Mouse (Mus musculus) heart, postnatal 14 days (tissue): ENCODE data around the gene Hist1h2bm. TPM values are rescaled to one million over a fixed set of nuclear protein-coding genes. Genes with fewer than 3 reads are reported as not detected.

Source experiments
- DNase-seq, 2 experiments: peaks; one replicate each; pipeline ENCODE4 v3.0.0; 2021 to 2022
- intact Hi-C: fragments of 180-260 bp; cut with DNase I; formaldehyde crosslinking; loops from one replicate; pipeline ENCODE4 v1.15.1; 2025
- microRNA-seq, 2 experiments: library from miRNA; unstranded; fragments of <30 nt; microRNA quantifications; one replicate each; pipeline ENCODE4 v1.2.0; 2021 to 2022
- total RNA-seq, 2 experiments: library from RNA; stranded (reverse); gene quantifications; 2 replicates each; pipeline ENCODE4 v1.2.3; 2021

Gene Hist1h2bm
- total RNA-seq, 2 experiments from 2014 or later: 21.5 to 40.5 TPM

DNA sequence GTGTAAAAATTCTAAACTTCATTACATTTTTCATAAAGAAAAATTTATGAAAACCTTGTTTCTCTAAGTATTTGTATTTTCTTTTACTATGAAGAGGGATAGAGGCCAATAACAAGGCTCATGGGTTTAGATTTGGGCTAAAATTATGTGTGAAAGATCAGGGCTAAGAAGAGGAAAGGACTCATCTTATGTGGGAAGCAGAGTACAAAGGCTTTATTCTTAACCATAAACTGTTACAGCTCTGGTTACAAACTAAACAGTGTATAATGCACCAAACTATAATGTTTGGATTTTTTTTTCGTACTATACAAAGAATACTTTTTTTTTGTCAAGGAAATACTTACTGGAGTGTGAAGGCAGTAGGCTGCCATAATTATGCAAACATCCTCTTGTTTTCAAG, 33.9 kb downstream of the Hist1h2bm start:
- intact Hi-C loops: loop anchor here (10.0 kb wide), 1 partner anchor 1829 kb away; the partner anchor contains the start of gene Hist1h4d

More for the DNA sequence above, 33.9 kb downstream of the Hist1h2bm start:
- no peak for DNase-seq

Small RNAs within 50 kb of the gene (microRNA-seq; reads per million reads assigned to microRNA genes)
- gene Gm44357: 0 reads per million in 2 experiments
- gene Gm44367: 0 reads per million in 2 experiments
- gene Gm44454: 0 reads per million in 2 experiments

Other genes starting within 250 kb of the Hist1h2bm start
- gene Zkscan4, start 243.1 kb upstream of the Hist1h2bm start, total RNA-seq: 1 to 10 TPM in 1 of 2 experiments, under 1 TPM in 1; 0.93 to 1.3 TPM
- not detected for gene Gm10065, start 242.6 kb upstream of the Hist1h2bm start, total RNA-seq
- 10 to 100 TPM; 25.3 to 25.6 TPM for gene AK157302, start 226.8 kb upstream of the Hist1h2bm start, total RNA-seq
- gene Gm11273, start 220.6 kb upstream of the Hist1h2bm start, total RNA-seq: 100 to 1,000 TPM; 233 to 256 TPM
- gene Zkscan8, start 190.9 kb upstream of the Hist1h2bm start, total RNA-seq: 10 to 100 TPM; 11.7 to 12.3 TPM
- gene Olfr1366, start 179.2 kb upstream of the Hist1h2bm start, total RNA-seq: not detected
- not detected for gene Olfr1535, start 162.2 kb upstream of the Hist1h2bm start, total RNA-seq
- gene Olfr1364, start 140.3 kb upstream of the Hist1h2bm start, total RNA-seq: not detected
- not detected for gene Olfr1362, start 108.0 kb upstream of the Hist1h2bm start, total RNA-seq
- gene Olfr11, start 79.5 kb upstream of the Hist1h2bm start, total RNA-seq: not detected
- gene Olfr1361, start 58.7 kb upstream of the Hist1h2bm start, total RNA-seq: not detected
- gene Olfr1360, start 44.6 kb upstream of the Hist1h2bm start, total RNA-seq: not detected
- not detected for gene Olfr1359, start 23.9 kb upstream of the Hist1h2bm start, total RNA-seq
- 100 to 1,000 TPM in 1 of 2 experiments, 10 to 100 TPM in 1; 66.3 to 130 TPM for gene Hist1h2bl, start 5.9 kb upstream of the Hist1h2bm start, total RNA-seq
- gene Hist1h2ai, start 5.6 kb upstream of the Hist1h2bm start, total RNA-seq: 100 to 1,000 TPM in 1 of 2 experiments, 10 to 100 TPM in 1; 51.5 to 150 TPM
- 100 to 1,000 TPM in 1 of 2 experiments, 10 to 100 TPM in 1; 82.7 to 215 TPM for gene Hist1h3h, start 4.4 kb upstream of the Hist1h2bm start, total RNA-seq
- gene Hist1h4j, start 13.0 kb downstream of the Hist1h2bm start, total RNA-seq: 10 to 100 TPM; 13.0 to 25.4 TPM
- 100 to 1,000 TPM; 128 to 321 TPM for gene Hist1h4k, start 28.5 kb downstream of the Hist1h2bm start, total RNA-seq
- gene Hist1h2ak, start 31.8 kb downstream of the Hist1h2bm start, total RNA-seq: 10 to 100 TPM; 16.6 to 53.8 TPM
- 10 to 100 TPM; 34.2 to 84.3 TPM for gene Hist1h2bn, start 32.1 kb downstream of the Hist1h2bm start, total RNA-seq
- 10 to 100 TPM; 33.7 to 72.0 TPM for gene Hist1h1b, start 58.6 kb downstream of the Hist1h2bm start, total RNA-seq
- 100 to 1,000 TPM in 1 of 2 experiments, 10 to 100 TPM in 1; 74.9 to 156 TPM for gene Hist1h3i, start 61.3 kb downstream of the Hist1h2bm start, total RNA-seq
- 10 to 100 TPM; 10.5 to 19.2 TPM for gene Hist1h2an, start 65.2 kb downstream of the Hist1h2bm start, total RNA-seq
- gene Hist1h2bp, start 65.4 kb downstream of the Hist1h2bm start, total RNA-seq: 10 to 100 TPM; 19.6 to 53.2 TPM
- 100 to 1,000 TPM in 1 of 2 experiments, 10 to 100 TPM in 1; 53.2 to 110 TPM for gene Hist1h2bq, start 88.2 kb downstream of the Hist1h2bm start, total RNA-seq
- gene Hist1h2ao, start 88.4 kb downstream of the Hist1h2bm start, total RNA-seq: not detected
- 100 to 1,000 TPM; 163 to 280 TPM for gene Hist1h4m, start 89.7 kb downstream of the Hist1h2bm start, total RNA-seq
- gene Hist1h4n, start 110.2 kb downstream of the Hist1h2bm start, total RNA-seq: 10 to 100 TPM in 1 of 2 experiments, 1 to 10 TPM in 1; 9.1 to 16.3 TPM
- 100 to 1,000 TPM in 1 of 2 experiments, 10 to 100 TPM in 1; 85.4 to 183 TPM for gene Hist1h2ap, start 111.5 kb downstream of the Hist1h2bm start, total RNA-seq
- gene Hist1h2br, start 111.7 kb downstream of the Hist1h2bm start, total RNA-seq: 100 to 1,000 TPM in 1 of 2 experiments, 10 to 100 TPM in 1; 52.5 to 108 TPM
- gene Zfp184, start 223.1 kb downstream of the Hist1h2bm start, total RNA-seq: under 1 TPM; 0.62 to 0.90 TPM